Mouse (Mus musculus) hindbrain, embryonic 12.5 days (tissue): ENCODE results near the gene Tmem132a. TPM values are rescaled to one million over a fixed set of nuclear protein-coding genes. Genes with fewer than 3 reads are reported as not detected.
A peak's percentile ranks its signal among the peaks of the same experiment; 100 is the strongest.

ENCODE experiments used
- ATAC-seq: fragments of 200-750 bp; cut with Nextera tagmentation; 2 replicates; pipeline ENCODE4 v1.8.0; 2017; ENCODE audit warnings: moderate TSS enrichment; ENCODE audit not compliant: low FRiP score
- H3K27ac ChIP-seq: fragments of 300-500 bp; sonication (generic); 2 replicates; pipeline ENCODE4 v1.5.1; 2016; ENCODE audit warnings: mild to moderate bottlenecking
- H3K27me3 ChIP-seq: fragments of 300-500 bp; sonication (generic); 2 replicates; pipeline ENCODE4 v1.6.1; 2016; ENCODE audit warnings: mild to moderate bottlenecking
- H3K36me3 ChIP-seq: fragments of 300-500 bp; sonication (generic); 2 replicates; pipeline ENCODE4 v1.6.1; 2016; ENCODE audit warnings: mild to moderate bottlenecking
- H3K4me1 ChIP-seq: fragments of 300-500 bp; sonication (generic); 2 replicates; pipeline ENCODE4 v1.6.1; 2016
- H3K4me2 ChIP-seq: fragments of 300-500 bp; sonication (generic); replicated peaks from 2 replicates; pipeline ENCODE4 v1.6.1; 2016; ENCODE audit warnings: mild to moderate bottlenecking
- H3K4me3 ChIP-seq: fragments of 300-500 bp; sonication (generic); 2 replicates; pipeline ENCODE4 v1.5.1; 2016; ENCODE audit warnings: mild to moderate bottlenecking
- H3K9ac ChIP-seq: fragments of 300-500 bp; sonication (generic); 2 replicates; pipeline ENCODE4 v1.6.1; 2016; ENCODE audit warnings: mild to moderate bottlenecking, moderate library complexity
- H3K9me3 ChIP-seq: fragments of 300-500 bp; sonication (generic); replicated peaks from 2 replicates; pipeline ENCODE4 v1.6.1; 2016; ENCODE audit warnings: mild to moderate bottlenecking
- WGBS: fragments of 180-500 bp; shearing (Covaris S2); methylation state at CpG from one replicate; pipeline ENCODE4 v1.1.7; 2016; 5-methylcytosine and 5-hydroxymethylcytosine counted together
- polyA plus RNA-seq: library from polyadenylated mRNA; unstranded; fragments of >200 nt; fragmentation: Nextera tagmentation; extraction: Ambion mirVana; gene quantifications from 2 replicates; pipeline ENCODE4 v1.2.1, GENCODE M21; 2016

Gene Tmem132a
- polyA plus RNA-seq, 1 experiment from 2014 or later = 151 TPM

- Histone ChIP-seq H3K4me1 (peaks cover 15% of the 10 kb centered on the region), H3K36me3 (peaks cover 45% of the 10 kb centered on the region), H3K27me3 (no peaks in the 10 kb centered on the region), H3K4me2 (no peak overlapping the region), H3K9ac (no peak overlapping the region), H3K4me3 (no peak overlapping the region), H3K9me3 (no peaks in the 10 kb centered on the region), H3K27ac (no peak overlapping the region)
- ATAC-seq = no peak
- WGBS = 93% methylated on average over 8 of the region's 8 CpGs
Measured at GRCm38 (mm10) chr19:10897491-10897890, 27.8 kb upstream of the Tmem132a start.

DNA sequence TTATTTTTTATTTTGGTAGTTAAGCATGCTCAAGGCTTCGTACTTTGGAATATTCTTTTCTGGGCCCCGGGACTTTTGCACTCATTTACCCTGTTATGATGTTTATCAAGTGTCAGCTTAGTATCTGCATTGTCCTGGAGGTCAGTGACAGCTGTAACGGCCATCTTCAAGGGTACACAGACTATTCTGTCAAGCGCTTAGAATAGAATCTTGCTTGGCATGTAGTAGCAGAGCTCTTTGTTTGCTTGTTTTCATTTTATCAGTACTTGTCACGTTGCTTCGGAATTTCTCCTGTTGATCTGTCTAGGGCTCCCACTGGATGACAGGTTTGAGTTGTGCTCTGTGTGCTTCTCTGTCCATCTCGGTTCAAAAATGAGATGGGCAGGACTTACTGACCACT is 27.1 kb upstream of the Tmem132a start:
- peak overlapping the region; percentile 80; the same call in 1 of the 2 replicates for H3K9ac ChIP-seq
- peak overlapping the region; percentile 90 for H3K4me3 ChIP-seq
- peaks cover 15% of the 10 kb centered on the region for H3K4me1 ChIP-seq

DNA sequence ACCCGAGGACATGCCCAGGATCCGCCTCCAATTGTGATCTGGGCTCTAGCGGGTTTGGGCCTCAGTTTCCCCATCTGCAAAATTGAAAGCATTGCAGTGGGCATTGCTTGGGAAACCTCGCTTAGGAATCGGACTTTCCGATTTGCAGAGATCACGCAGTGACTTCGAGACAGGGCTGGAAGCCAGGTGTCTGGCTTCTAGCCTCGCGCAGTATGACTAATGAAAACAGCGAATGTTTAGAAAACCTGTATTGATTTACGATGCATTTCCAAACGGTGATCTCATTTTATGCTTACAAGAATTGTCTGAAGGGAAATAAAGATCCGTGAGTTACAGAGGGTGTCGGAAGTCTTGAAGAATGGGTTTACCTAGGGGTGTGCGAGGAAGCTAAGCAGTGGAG is 26.0 kb upstream of the Tmem132a start:
- H3K4me3 ChIP-seq = peak overlapping the region; percentile 90
- peak overlapping the region; percentile 93 for H3K4me2 ChIP-seq
- WGBS = 2% methylated on average over 16 of the region's 16 CpGs
- peak overlapping the region; percentile 87 for H3K27ac ChIP-seq
- H3K9me3 ChIP-seq = no peaks in the 10 kb centered on the region
- H3K36me3 ChIP-seq = peaks cover 27% of the 10 kb centered on the region
- H3K9ac ChIP-seq = peak overlapping the region; percentile 80
- peak; percentile 26 for ATAC-seq
- H3K27me3 ChIP-seq = peaks cover 2% of the 10 kb centered on the region; the same call in 1 of the 2 replicates
- H3K4me1 ChIP-seq = peaks cover 15% of the 10 kb centered on the region

More for the DNA sequence above, 27.1 kb upstream of the Tmem132a start:
- Histone ChIP-seq H3K27me3 (no peaks in the 10 kb centered on the region), H3K27ac (no peak overlapping the region), H3K36me3 (peaks cover 38% of the 10 kb centered on the region), H3K9me3 (no peaks in the 10 kb centered on the region), H3K4me2 (peak overlapping the region; percentile 93)
- no peak for ATAC-seq
- 89% methylated on average over 7 of the region's 7 CpGs for WGBS

DNA sequence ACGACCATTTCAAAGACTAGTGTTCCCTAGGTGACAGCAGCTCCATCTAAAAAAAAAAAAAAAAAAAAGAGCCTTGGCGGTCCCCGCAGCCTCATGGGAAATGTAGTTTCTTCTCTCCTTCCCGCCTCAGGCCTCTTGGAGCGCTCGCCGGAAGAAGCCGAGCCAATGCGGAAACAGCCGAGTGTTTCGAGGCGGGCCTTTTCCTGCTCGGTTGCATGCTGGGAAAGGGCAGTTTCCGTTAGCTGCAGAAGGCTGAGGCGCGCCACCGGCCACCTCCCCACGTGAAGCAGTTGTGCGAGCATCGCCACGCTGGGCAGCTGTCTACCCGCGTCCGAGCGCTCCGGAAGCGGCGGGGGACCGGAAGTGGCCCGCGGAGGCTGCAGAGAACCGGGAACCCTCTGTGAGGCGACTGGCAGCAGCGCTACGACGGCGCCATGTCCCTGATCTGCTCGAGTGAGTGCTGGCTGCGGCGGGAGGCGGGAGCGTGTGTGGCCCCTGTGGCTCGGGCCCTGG is 25.3 kb upstream of the Tmem132a start, which contains the start of gene Prpf19:
Gene Prpf19, plus strand, starts transcription at position 216 of the 513 bp plus-strand sequence.
- Histone ChIP-seq H3K9me3 (no peaks in the 10 kb centered on the region), H3K27me3 (peaks cover 2% of the 10 kb centered on the region; the same call in 1 of the 2 replicates), H3K4me2 (peak within 1 kb of the TSS; percentile 93), H3K27ac (peak within 1 kb of the TSS; percentile 87), H3K36me3 (peaks cover 21% of the 10 kb centered on the region), H3K9ac (peak within 1 kb of the TSS; percentile 80), H3K4me3 (peak within 1 kb of the TSS; percentile 90), H3K4me1 (peaks cover 15% of the 10 kb centered on the region)
- peak; percentile 97 for ATAC-seq
- 1% methylated on average over 43 of the region's 43 CpGs for WGBS

- Histone ChIP-seq H3K36me3 (no peaks in the 10 kb centered on the region), H3K9ac (no peak overlapping the region), H3K4me2 (no peak overlapping the region), H3K4me1 (peaks cover 15% of the 10 kb centered on the region), H3K27ac (no peak overlapping the region), H3K4me3 (no peak overlapping the region), H3K9me3 (no peaks in the 10 kb centered on the region), H3K27me3 (peaks cover 2% of the 10 kb centered on the region; the same call in 1 of the 2 replicates)
- 90% methylated on average over 3 of the region's 3 CpGs for WGBS
- ATAC-seq = no peak
Measured at GRCm38 (mm10) chr19:10892201-10892600, 22.5 kb upstream of the Tmem132a start.

- H3K4me2 ChIP-seq = peak within 1 kb of the TSS; percentile 86
- peaks cover 4% of the 10 kb centered on the region; the same call in 1 of the 2 replicates for H3K36me3 ChIP-seq
- peak within 1 kb of the TSS; percentile 73 for H3K9ac ChIP-seq
- H3K9me3 ChIP-seq = peaks cover 4% of the 10 kb centered on the region; the same call in 1 of the 2 replicates
- WGBS = under 1% methylated on average over 49 of the region's 49 CpGs
- peak; percentile 95 for ATAC-seq
- peak within 1 kb of the TSS; percentile 58 for H3K4me3 ChIP-seq
- no peaks in the 10 kb centered on the region for H3K27me3 ChIP-seq
- H3K4me1 ChIP-seq = peaks cover 17% of the 10 kb centered on the region
- H3K27ac ChIP-seq = peak within 1 kb of the TSS; percentile 97
Measured at GRCm38 (mm10) chr19:10881426-10882154, 11.8 kb upstream of the Tmem132a start, which contains the start of gene Tmem109. Tmem109 (minus strand) TSS chr19:10882001.

DNA sequence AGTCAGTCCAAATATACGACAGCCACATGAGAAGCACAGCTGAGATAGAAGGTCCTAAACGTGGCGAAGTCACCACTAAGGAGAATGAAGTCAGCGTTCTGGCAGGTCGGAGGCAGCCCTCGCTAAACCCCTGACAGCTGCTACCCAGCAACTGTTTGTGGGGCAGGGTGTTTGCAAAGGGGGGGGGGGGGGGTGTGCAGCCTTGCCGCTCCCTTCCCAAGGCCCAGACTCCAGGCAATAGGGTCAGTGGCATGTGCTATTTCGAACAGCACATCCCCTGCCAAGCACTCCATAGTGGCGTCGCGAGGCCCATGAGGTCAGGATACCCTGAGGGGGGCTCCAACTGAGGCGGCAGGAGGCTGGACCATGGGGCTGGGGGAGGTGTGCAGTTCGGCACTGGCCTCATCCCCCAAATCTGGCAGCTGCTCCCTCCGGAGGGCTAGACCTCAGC is 11.3 kb upstream of the Tmem132a start:
- ATAC-seq = no peak; the same call in 1 of the 2 replicates
- H3K27ac ChIP-seq = peak overlapping the region; percentile 97

DNA sequence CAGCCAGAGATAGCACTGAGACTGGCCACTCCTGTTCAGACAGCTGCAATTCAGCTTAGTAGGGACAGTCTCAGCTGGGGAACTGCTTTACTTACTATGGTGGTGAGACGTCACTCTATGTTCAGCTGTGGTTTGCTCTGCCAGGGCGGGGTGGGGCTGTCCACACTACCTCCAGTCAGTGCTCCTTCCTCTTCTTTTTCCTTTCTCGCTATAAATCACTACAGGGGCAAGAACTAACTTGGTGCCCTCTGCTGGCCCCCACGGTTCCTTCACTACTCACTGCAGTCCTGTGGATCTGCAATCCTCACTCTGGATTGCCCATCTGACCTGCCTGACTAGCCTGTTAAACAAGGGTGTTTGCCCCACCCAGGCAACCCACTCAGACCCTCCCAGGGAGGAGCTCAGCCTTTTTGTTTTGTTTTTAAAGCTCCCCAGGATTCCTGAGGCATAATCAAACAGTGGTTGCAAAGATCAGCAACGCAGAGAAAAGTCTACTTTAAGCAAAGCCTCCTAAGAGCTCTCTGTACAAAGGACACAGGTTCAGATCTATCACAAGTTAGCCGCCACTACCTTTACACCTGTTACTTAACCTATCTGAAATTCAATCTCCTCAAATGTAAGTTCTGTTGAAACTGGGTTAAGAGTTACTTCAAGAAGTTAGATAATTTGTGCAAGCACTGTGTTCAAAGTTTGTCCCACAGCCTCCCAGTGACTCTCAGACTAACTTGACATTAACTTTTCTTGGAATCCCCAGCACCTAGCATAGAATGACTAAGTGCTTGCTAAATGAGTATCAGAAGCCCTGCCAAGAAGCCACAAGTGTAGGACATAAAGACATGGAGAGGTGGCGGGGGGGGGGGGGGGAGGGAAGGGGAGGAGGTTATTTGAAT is 10.6 kb upstream of the Tmem132a start:
- peak overlapping the region; percentile 73 for H3K9ac ChIP-seq
- H3K9me3 ChIP-seq = peaks cover 4% of the 10 kb centered on the region; the same call in 1 of the 2 replicates
- peak overlapping the region; percentile 86 for H3K4me2 ChIP-seq
- 50% methylated on average over 6 of the region's 7 CpGs for WGBS
- H3K4me3 ChIP-seq = peak overlapping the region; percentile 58
- H3K36me3 ChIP-seq = peaks cover 4% of the 10 kb centered on the region; the same call in 1 of the 2 replicates
- no peaks in the 10 kb centered on the region for H3K27me3 ChIP-seq
- H3K27ac ChIP-seq = peak overlapping the region; percentile 97
- 0 out of 2 replicates have a peak, but pooled peaks have one; percentile 0 for ATAC-seq
- peaks cover 17% of the 10 kb centered on the region for H3K4me1 ChIP-seq

More for the DNA sequence above, 11.3 kb upstream of the Tmem132a start:
- Histone ChIP-seq H3K4me3 (peak overlapping the region; percentile 58), H3K9me3 (peaks cover 4% of the 10 kb centered on the region; the same call in 1 of the 2 replicates), H3K27me3 (no peaks in the 10 kb centered on the region), H3K36me3 (peaks cover 4% of the 10 kb centered on the region; the same call in 1 of the 2 replicates), H3K9ac (peak overlapping the region; percentile 73), H3K4me2 (peak overlapping the region; percentile 86), H3K4me1 (peaks cover 17% of the 10 kb centered on the region)
- 2% methylated on average over 14 of the region's 14 CpGs for WGBS

DNA sequence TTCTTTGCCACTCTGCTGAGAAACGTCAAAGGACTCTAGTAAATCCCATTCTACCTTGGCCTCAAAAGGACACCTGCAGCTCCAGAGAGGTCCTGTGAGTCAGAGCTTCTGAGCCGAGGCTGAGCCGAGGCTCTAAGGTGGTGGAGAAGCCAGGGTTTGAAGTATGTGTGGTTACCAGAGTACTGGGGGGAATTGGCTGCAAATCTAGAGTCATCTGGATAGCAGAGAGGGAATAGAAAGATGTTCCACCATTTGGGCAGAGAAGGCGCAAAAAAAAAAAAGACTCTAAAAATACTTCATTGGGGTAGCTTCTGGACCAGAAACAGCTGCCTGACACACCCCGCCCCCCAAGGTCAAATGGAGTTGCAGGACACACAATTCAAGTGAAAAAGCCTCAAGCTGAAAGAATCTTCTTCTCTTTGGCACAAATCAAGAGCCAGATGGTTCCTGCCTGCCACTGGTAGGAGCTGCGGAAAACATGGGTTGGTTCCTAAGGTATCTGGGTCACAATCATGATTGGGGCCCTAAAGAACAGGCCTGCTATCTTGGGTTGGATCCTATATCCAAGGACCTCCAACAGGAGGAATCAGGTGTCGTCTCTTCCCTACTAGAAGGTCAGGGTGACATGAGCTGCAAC is 8.6 kb upstream of the Tmem132a start:
- peaks cover 17% of the 10 kb centered on the region for H3K4me1 ChIP-seq
- H3K9ac ChIP-seq = no peak overlapping the region; the same call in 1 of the 2 replicates
- H3K27ac ChIP-seq = no peak overlapping the region
- no peaks in the 10 kb centered on the region for H3K9me3 ChIP-seq
- no peak for ATAC-seq
- WGBS = 93% methylated on average over 7 of the region's 7 CpGs
- H3K4me2 ChIP-seq = no peak overlapping the region
- H3K36me3 ChIP-seq = peaks cover 15% of the 10 kb centered on the region
- H3K27me3 ChIP-seq = no peaks in the 10 kb centered on the region
- no peak overlapping the region for H3K4me3 ChIP-seq

- Histone ChIP-seq H3K9me3 (no peaks in the 10 kb centered on the region), H3K9ac (0 out of 2 replicates have a peak overlapping the region, but pooled peaks have one; percentile 13), H3K4me1 (peaks cover 32% of the 10 kb centered on the region), H3K4me2 (no peak overlapping the region), H3K4me3 (no peak overlapping the region), H3K27me3 (no peaks in the 10 kb centered on the region), H3K36me3 (peaks cover 47% of the 10 kb centered on the region), H3K27ac (no peak overlapping the region)
- 72% methylated on average over 14 of the region's 14 CpGs for WGBS
- no peak for ATAC-seq
Measured at GRCm38 (mm10) chr19:10871328-10871961, 1.7 kb upstream of the Tmem132a start.

DNA sequence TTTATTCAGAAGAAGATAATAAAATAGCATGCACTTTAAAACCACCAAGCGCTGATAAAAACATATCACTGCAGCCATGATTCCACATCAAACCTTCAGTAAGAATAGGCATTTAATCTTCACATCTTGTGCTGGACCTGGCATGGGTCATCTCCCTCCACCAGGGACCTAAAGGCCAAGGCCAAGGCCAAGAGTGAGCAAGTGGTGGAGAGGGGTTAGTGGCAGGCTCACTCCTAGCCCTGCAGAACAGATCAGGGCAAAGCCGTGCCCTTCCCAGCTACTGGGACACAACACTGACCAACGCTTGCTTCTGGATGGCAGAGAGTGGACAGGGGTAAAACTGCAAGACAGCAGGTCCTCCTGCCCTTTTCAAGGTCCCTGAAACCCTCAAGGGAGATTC is 936 bp upstream of the Tmem132a start:
- ATAC-seq = no peak
- peaks cover 55% of the 10 kb centered on the region for H3K36me3 ChIP-seq
- H3K4me2 ChIP-seq = no peak overlapping the region
- H3K4me3 ChIP-seq = no peak overlapping the region
- no peaks in the 10 kb centered on the region for H3K27me3 ChIP-seq
- H3K4me1 ChIP-seq = peaks cover 32% of the 10 kb centered on the region
- no peaks in the 10 kb centered on the region for H3K9me3 ChIP-seq
- 0 out of 2 replicates have a peak overlapping the region, but pooled peaks have one; percentile 13 for H3K9ac ChIP-seq
- WGBS = 95% methylated on average over 3 of the region's 3 CpGs
- no peak overlapping the region for H3K27ac ChIP-seq
